Mouse (Mus musculus): ENCODE measurements around the gene Tmem183a.
A peak's percentile ranks its signal among the peaks of the same experiment; 100 is the strongest.

Gene Tmem183a

DNA sequence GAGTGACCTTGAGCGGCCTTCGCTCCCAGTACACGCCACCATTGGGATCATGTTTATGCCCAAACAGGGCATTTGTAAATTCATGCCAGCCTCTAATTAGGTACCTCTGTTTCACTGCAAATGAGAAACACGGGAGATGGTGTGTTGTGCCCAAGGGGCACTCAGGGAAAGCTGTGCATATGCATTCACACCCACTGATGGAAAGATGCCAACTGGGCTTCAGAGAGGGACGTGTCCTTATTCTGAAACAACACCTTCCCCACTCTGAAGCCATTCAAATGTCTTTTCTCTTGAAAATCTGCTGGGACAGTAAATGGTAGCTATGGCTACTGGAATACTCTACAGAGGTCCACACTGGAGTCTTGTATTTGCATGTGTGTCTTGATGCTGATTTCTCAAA, 43.5 kb downstream of the Tmem183a start:
- DNase-seq: no peak

DNA sequence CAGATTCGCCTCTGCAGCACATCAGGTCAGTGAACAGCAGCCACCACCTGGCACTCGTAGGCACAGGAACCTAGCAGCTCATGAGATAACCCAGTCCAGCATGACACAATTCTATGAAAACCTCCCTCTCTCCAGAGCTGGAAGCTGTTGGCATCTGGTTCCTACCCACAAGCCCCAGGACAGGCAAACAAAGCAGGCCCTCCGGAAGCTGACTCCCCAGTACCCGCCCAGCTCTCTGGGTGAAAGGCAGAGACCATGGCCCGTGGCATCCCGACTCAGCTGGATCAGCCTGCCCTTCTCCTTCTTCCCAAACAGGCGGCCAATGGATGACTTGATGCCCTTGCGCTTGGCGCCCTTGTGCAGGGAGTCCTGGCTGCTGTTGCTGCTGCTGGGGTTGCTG, 45.4 kb downstream of the Tmem183a start:
- DNase-seq: no peak

GRCm38 (mm10) chr1:134315181-134315580, 46.6 kb downstream of the Tmem183a start:
- DNase-seq: no peak

GRCm38 (mm10) chr1:134311760-134312159, 50.0 kb downstream of the Tmem183a start:
- no peak for DNase-seq

DNA sequence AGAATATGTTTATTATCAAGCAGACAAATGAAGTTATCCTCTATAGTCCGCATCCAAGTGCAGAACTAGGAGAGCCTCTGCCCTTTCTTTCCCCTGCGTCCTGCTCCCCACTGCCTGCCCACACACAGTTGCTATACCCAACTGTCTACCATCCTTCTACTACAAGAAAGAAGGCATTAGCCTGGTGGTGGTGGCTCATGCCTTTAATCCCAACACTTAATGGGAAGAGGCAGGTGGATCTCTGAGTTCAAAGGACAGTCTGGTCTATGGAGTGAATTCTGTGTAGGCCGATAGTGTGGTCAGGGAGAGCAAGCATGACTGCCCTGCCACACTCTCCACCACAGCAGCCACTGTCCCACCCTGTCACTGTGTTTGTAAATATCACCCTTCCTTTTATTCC, 51.0 kb downstream of the Tmem183a start:
- DNase-seq: no peak

DNA sequence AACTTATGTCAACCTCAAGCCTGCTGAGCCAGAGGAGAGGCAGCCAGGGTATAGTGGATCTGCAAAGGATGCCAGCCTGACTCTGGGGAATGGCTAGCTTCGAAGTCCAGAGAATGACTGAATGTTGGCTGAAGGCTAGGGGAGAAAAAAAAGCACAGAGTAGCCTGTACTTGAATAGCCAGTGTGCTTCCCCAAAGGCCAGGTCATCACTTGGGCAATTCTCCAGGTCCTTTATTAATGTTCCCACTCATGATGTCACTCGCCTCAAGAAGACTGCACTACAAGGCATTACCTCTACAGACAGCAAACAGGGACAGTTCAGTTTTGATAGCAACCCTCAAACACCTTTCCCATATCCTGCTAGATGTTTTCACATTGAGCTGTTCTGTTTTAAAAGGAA, 51.5 kb downstream of the Tmem183a start:
- no peak for DNase-seq

- DNase-seq: no peak
Observed at GRCm38 (mm10) chr1:134307409-134307808, 54.4 kb downstream of the Tmem183a start.

- DNase-seq: no peak
Observed at GRCm38 (mm10) chr1:134304940-134305339, 56.8 kb downstream of the Tmem183a start.

DNA sequence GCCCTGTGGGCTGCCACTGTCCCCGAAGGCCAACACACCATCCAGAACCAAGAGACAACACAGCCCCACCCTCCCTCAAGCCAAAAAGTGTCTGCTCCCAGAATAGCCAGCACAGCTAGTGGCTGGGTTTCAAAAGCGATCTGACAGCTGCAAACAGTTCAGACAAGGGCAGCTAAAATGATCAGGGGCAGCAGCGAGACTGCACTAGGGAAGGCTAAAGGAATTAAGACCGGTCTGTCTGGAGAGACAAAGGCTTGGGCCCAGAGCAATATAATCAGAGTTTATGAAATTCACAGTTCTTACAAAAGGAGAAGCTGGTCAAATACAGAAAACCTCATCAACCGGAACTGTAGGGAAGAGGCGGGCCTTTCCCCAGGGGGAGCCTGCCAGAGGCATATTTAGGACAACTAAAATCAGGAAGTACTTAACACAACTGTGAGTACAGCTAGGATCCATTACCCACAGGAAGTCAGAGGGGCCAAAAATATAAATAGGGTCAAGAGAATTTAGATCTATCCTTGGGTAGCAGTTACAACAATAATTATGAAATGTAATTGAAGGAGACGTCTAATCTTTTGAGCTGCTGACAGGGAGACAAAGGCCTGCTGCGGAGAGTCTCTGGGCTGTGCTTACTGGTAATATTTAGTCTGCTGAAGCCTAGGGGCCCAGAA, 59.1 kb downstream of the Tmem183a start:
- DNase-seq: no peak

DNA sequence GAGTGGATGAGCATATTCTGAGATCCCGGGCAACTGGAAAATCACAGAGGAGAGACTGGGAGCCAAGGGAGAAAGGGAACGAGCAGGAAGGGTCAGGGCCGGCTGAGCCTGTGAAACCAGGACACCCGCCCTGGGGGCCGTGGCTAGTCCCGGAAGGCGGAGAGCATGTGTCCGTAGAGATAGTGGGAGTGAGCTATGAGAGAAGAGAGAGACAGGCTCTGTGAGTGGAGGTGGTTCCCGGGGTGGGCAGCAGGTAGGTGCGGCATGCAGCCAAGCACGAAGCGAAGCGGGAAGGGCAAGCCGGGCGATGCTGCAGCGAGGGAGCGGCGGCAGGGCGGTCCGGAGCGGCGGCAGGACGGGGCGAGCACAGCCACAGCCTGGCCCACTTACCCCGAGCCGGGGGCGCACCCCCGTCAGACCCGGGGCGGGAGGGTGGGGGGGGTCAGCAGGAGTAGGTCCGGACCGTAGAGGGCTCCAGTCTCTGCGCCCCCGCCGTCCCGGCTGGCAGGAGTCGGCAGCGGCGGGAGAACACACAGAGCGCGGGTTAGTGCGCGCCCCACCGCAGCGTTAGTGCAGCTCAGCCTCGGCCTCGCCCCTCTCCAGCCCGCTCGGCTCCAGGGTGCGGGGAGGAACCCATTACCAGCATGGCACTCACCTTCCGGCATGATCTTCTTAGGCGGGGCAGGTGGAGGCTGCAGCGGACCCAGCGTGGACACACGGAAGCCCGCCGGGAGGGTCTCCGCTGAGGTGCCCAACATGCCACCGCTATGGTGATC, 63.0 kb downstream of the Tmem183a start:
- DNase-seq: peak; percentile 50 to 55

GRCm38 (mm10) chr1:134297265-134297664, 64.5 kb downstream of the Tmem183a start:
- peak; percentile 91 to 94 for DNase-seq

Measured in cerebellum, postnatal 36 days (tissue).